Mouse (Mus musculus): ENCODE results near the gene Mlf1.

The Mlf1 gene

DNA sequence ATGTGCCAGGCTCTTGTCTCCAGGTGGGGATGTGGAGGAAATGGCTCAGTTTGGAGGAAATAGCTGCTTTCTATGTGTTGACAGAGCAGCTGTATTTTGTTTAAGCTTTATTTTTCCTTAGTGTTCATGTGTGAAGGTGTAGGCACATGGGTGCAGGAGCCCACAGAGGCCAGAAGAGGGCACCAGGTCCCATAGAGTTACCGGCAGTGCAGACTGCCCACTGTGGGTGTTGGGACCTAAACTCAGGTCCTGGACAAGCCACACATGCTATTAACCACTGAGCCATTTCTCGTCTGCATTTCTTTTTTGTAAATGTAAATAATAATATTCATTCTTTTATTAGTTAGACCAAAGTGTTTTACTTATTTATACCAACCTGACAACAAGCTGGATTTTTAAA is 73.2 kb downstream of the Mlf1 start:
- no peak for DNase-seq (ENCODE audit: low read depth, low spot score)

Measured in c-Kit-negative CD71-positive TER-119-positive erythroid progenitor cells, embryonic 14.5 days (primary cell).